In the genomic region with DNA sequence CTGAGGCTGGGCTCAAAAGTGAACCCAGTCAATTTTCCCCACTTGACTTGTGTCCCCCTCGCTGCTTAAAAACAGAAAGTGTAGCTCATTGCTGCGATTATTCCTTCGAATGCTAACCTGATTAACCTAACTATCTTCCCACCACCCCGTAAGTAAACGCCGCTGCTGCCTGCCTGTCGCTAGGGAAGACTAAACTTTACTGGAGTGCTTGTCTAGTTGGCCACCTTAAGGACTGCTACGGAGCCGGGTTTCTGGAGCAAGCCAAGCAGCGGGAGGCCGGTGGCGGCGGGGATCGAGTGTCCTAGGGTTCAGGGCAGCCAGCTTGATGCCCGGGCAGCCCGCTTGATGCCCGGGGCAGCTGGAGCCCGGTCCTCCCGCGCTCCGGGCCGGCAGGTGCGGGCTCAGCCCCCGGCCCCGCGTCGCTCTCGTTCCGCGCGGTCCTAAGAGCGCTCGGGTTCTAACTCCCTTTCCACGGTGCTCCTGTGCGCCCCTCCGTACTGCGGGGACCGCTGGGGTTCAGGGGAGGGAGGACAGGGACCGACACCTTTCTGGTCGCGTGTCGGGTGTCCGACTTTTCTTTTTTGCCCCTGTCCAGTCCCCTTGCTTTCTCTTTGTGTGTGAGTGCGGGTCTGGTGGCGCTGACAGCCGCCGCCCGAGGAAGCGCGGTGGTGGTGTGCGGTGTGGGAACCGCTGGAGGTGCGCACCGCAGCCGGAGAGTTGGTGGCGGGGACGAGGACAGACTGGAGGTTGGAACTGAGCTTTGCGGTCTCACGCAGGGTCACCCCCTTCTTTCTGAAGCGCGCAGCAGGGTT, we compare ENCODE assay signal across 7 mouse cellular contexts. TPM values are rescaled to one million over a fixed set of nuclear protein-coding genes. Genes with fewer than 3 reads are reported as not detected.
DNase-seq lines count a peak whose midpoint lies in the region; ATAC-seq and TF ChIP-seq lines count a peak whose summit lies in the region.

No protein-coding gene starts in this region.

- 0 out of 2 replicates have a peak overlapping the region, but pooled peaks have one; percentile 7 for H3K27ac ChIP-seq in embryonic facial prominence, embryonic 15.5 days (replicated peaks)
- H3K27ac ChIP-seq in heart, postnatal 0 days (ENCODE audit: low read depth) = peak overlapping the region; percentile 86
- peak overlapping the region; percentile 77 for H3K27ac ChIP-seq in midbrain, embryonic 12.5 days (replicated peaks)

- no peaks in the 10 kb centered on the region for H3K9me3 ChIP-seq in embryonic facial prominence, embryonic 15.5 days (replicated peaks)
- H3K9me3 ChIP-seq in heart, postnatal 0 days (replicated peaks; ENCODE audit: control insufficient read depth, low read length) = no peaks in the 10 kb centered on the region
- H3K9me3 ChIP-seq in midbrain, embryonic 12.5 days = no peaks in the 10 kb centered on the region

- H3K36me3 ChIP-seq in embryonic facial prominence, embryonic 15.5 days = no peaks in the 10 kb centered on the region
- no peaks in the 10 kb centered on the region for H3K36me3 ChIP-seq in heart, postnatal 0 days (replicated peaks; ENCODE audit: control insufficient read depth, insufficient read depth, low read length)
- H3K36me3 ChIP-seq in midbrain, embryonic 12.5 days = no peaks in the 10 kb centered on the region

- under 1% methylated on average over 61 of the region's 61 CpGs for WGBS in embryonic facial prominence, embryonic 15.5 days
- WGBS in heart, postnatal 0 days = under 1% methylated on average over 52 of the region's 61 CpGs
- WGBS in midbrain, embryonic 12.5 days = under 1% methylated on average over 58 of the region's 61 CpGs

- ATAC-seq in embryonic facial prominence, embryonic 15.5 days (ENCODE audit: insufficient number of reproducible peaks, low FRiP score, low TSS enrichment, low read depth) = no peak
- ATAC-seq in heart, postnatal 0 days (ENCODE audit: insufficient read depth, low read depth) = 0 out of 2 replicates have a peak, but pooled peaks have one; percentile 24
- peak; percentile 31 for ATAC-seq in midbrain, embryonic 12.5 days (ENCODE audit: low FRiP score, low read depth)

- H3K4me1 ChIP-seq in embryonic facial prominence, embryonic 15.5 days = peaks cover 61% of the 10 kb centered on the region
- H3K4me1 ChIP-seq in heart, postnatal 0 days (ENCODE audit: control insufficient read depth, insufficient read depth) = peaks cover 9% of the 10 kb centered on the region; the same call in 1 of the 2 replicates
- peaks cover 48% of the 10 kb centered on the region for H3K4me1 ChIP-seq in midbrain, embryonic 12.5 days

- no peak for TF ChIP-seq EP300 in heart, postnatal 0 days (IDR thresholded peaks at IDR 0.05; ENCODE audit: low read depth)

- H3K9ac ChIP-seq in embryonic facial prominence, embryonic 15.5 days = peak overlapping the region; percentile 35; the same call in 1 of the 2 replicates
- H3K9ac ChIP-seq in heart, postnatal 0 days (replicated peaks; ENCODE audit: low read depth, low read length) = peak overlapping the region; percentile 67
- peak overlapping the region; percentile 48 for H3K9ac ChIP-seq in midbrain, embryonic 12.5 days (replicated peaks)

- peak overlapping the region; percentile 59 for H3K4me3 ChIP-seq in embryonic facial prominence, embryonic 15.5 days (replicated peaks)
- H3K4me3 ChIP-seq in heart, postnatal 0 days (ENCODE audit: low read depth, low read length) = peak overlapping the region; percentile 84
- H3K4me3 ChIP-seq in midbrain, embryonic 12.5 days = peak overlapping the region; percentile 57

- H3K27me3 ChIP-seq in embryonic facial prominence, embryonic 15.5 days = peaks cover 83% of the 10 kb centered on the region
- H3K27me3 ChIP-seq in heart, postnatal 0 days (ENCODE audit: control insufficient read depth, insufficient read depth, low read length) = peaks cover 20% of the 10 kb centered on the region
- peaks cover 94% of the 10 kb centered on the region for H3K27me3 ChIP-seq in midbrain, embryonic 12.5 days

- DNase-seq in ES-CJ7 (ENCODE audit: low read depth, low spot score) = peak; percentile 47
- peak; percentile 56 for DNase-seq in adrenal gland, postnatal 14 days
- no peak for DNase-seq in heart, postnatal 0 days (ENCODE audit: low spot score)
- DNase-seq in kidney, postnatal 4 days = peak; percentile 49 to 64
- peak; percentile 45 for DNase-seq in testis, postnatal 10 days (ENCODE audit: low spot score)

- H3K4me2 ChIP-seq in embryonic facial prominence, embryonic 15.5 days (replicated peaks) = peak overlapping the region; percentile 97
- peak overlapping the region; percentile 86 for H3K4me2 ChIP-seq in heart, postnatal 0 days (ENCODE audit: low read depth, low read length)
- peak overlapping the region; percentile 97 for H3K4me2 ChIP-seq in midbrain, embryonic 12.5 days (replicated peaks)

- no peak for TF ChIP-seq CTCF in heart, postnatal 0 days (IDR thresholded peaks at IDR 0.05; ENCODE audit: low read depth)

RNA-seq across cellular contexts. Expression of a gene that starts 4.5 kb away (rescaled TPM):
- 17.7 and 17.9 TPM in 2 replicates for total RNA-seq in adrenal gland, postnatal 14 days (2021)
- 12.5 and 13.0 TPM in 2 replicates for polyA plus RNA-seq in embryonic facial prominence, embryonic 15.5 days (2015; fragmentation: Nextera tagmentation; extraction: Ambion mirVana)
- 3.7 and 7.6 TPM in 2 replicates for total RNA-seq in heart, postnatal 0 days (2014; rRNA removed; ENCODE audit: low replicate concordance)
- 10.0 and 10.6 TPM in 2 replicates for polyA plus RNA-seq in heart, postnatal 0 days (2015; fragmentation: Nextera tagmentation; extraction: Ambion mirVana)
- polyA plus RNA-seq in midbrain, embryonic 12.5 days (2016; fragmentation: Nextera tagmentation; extraction: Ambion mirVana) = 3.4 and 3.9 TPM in 2 replicates

Comparison
In these comparisons a context has a peak if more than half of its experiments do, and no peak if none do; other contexts are left out.
1. H3K27ac ChIP-seq: peak in every context shown above with its lines; median percentile 86 in heart, postnatal 0 days; 77 in midbrain, embryonic 12.5 days; 7 in embryonic facial prominence, embryonic 15.5 days.